Mouse (Mus musculus): Measurements from ENCODE around the gene Rps21. TPM values are rescaled to one million over a fixed set of nuclear protein-coding genes. Genes with fewer than 3 reads are reported as not detected.

Gene Rps21
- total RNA-seq, 2 experiments from 2014 or later: 682 to 702 TPM

- no peak for TF ChIP-seq CTCF (IDR thresholded peaks at IDR 0.05)
- no peak for DNase-seq (ENCODE audit: extremely low spot score in 1 of 2, low spot score in 2 of 2)
- H3K4me3 ChIP-seq: no peak overlapping the region
- H3K27ac ChIP-seq: no peak overlapping the region
- intact Hi-C loops (cut with DNase I): no loop called here
These were observed 43.6 kb downstream of the Rps21 start for GRCm38 (mm10) chr2:180300771-180301170.

- no peak for DNase-seq (ENCODE audit: extremely low spot score in 1 of 2, low spot score in 2 of 2)
- intact Hi-C loops (cut with DNase I): no loop called here
- Histone ChIP-seq H3K4me3 (no peak overlapping the region), H3K27ac (no peak overlapping the region)
- TF ChIP-seq CTCF (IDR thresholded peaks at IDR 0.05): no peak; the same call in 1 of the 2 replicates
These were observed 45.0 kb downstream of the Rps21 start for GRCm38 (mm10) chr2:180302201-180302600.

- DNase-seq (ENCODE audit: extremely low spot score in 1 of 2, low spot score in 2 of 2): no peak
- intact Hi-C loops (cut with DNase I): no loop called here
- TF ChIP-seq CTCF (IDR thresholded peaks at IDR 0.05): no peak
- Histone ChIP-seq H3K27ac (no peak overlapping the region), H3K4me3 (no peak overlapping the region)
These were observed 46.3 kb downstream of the Rps21 start for GRCm38 (mm10) chr2:180303468-180303867.

GRCm38 (mm10) chr2:180304554-180304953, 47.4 kb downstream of the Rps21 start:
- TF ChIP-seq CTCF (IDR thresholded peaks at IDR 0.05): no peak
- H3K27ac ChIP-seq: no peak overlapping the region
- intact Hi-C loops (cut with DNase I): no loop called here
- H3K4me3 ChIP-seq: no peak overlapping the region
- no peak for DNase-seq (ENCODE audit: extremely low spot score in 1 of 2, low spot score in 2 of 2)

DNA sequence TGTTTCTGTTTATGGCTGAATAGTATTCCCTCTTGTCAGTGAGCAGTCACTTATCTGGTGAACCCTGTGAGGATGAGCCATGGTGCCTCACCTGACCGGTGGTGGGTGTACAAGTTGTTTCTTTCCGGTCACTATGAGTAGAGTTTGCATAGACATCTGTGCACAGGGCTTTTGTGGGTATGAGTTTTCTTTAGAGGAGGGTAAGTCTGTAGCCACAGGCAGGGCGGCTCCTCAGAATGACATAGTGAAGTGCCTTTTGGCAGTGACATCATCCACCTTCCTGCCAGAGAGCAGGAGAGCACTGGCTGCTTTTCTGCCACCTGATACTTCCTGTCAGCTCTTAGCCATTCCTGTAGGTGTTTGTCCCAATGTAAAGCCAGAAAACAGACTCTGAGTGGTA, 48.3 kb downstream of the Rps21 start:
- no peak for DNase-seq (ENCODE audit: extremely low spot score in 1 of 2, low spot score in 2 of 2)
- Histone ChIP-seq H3K27ac (no peak overlapping the region), H3K4me3 (no peak overlapping the region)
- intact Hi-C loops (cut with DNase I): no loop called here
- TF ChIP-seq CTCF (IDR thresholded peaks at IDR 0.05): no peak

DNA sequence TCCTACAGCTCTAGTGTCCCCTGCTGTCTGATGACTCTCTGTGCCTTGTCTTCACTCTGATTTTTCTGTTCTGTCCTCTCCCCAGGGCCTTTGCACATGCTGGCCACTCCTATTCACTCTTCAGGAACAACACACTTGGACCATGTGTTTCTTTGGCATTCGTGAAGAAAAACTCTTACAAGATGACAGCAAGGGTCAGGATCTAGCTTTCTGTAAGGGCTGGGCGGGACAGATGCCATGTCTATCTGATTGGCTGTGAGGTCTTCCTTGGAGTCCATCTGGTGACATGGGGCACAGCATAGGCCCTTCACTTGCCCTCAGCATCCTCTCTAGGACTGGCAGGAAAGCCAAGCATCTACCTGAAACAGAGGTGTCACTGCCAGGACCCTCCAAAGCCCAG, 48.8 kb downstream of the Rps21 start:
- TF ChIP-seq CTCF (IDR thresholded peaks at IDR 0.05): no peak
- H3K4me3 ChIP-seq: no peak overlapping the region
- DNase-seq (ENCODE audit: extremely low spot score in 1 of 2, low spot score in 2 of 2): no peak
- intact Hi-C loops (cut with DNase I): no loop called here
- no peak overlapping the region for H3K27ac ChIP-seq

DNA sequence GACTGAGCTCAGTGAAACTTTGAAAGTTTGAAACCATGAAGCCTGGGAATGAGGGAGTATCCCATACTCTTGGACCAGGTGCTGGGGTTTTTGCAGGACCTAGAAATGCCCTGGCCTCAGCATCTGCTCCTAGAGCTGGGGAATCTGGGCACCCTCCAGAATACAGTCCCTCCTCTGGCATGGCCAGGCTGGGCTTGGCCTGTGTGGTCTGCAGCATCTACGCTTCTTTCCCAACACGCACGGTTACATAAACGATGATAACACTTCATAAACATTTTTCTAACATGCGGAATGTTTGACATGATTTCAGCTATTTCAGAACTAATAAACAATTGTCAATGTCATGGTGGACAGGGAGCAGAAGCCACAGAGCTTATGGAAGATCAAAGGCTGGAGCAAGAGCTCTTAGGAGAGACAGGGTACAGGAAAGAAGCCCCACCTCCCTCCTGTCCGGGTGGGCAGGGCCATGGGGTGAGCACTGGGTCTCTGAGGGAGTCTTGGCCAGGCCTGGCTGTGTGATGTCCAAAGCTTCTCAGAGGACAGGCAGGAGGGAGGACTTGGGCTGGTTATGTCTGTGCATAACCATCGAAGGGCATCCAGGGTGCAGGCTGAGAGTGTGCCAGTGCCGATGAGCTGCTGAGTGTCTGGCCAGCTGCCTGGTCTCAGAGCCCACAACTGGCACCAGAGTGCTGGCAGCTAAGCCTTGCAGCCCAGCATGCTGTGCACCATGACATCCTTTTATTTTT, 49.4 kb downstream of the Rps21 start:
- intact Hi-C loops (cut with DNase I): no loop called here
- DNase-seq (ENCODE audit: extremely low spot score in 1 of 2, low spot score in 2 of 2): no peak
- no peak overlapping the region for H3K4me3 ChIP-seq
- H3K27ac ChIP-seq: no peak overlapping the region
- TF ChIP-seq CTCF (IDR thresholded peaks at IDR 0.05): no peak

GRCm38 (mm10) chr2:180307680-180308079, 50.5 kb downstream of the Rps21 start:
- no peak overlapping the region for H3K27ac ChIP-seq
- intact Hi-C loops (cut with DNase I): no loop called here
- no peak overlapping the region for H3K4me3 ChIP-seq
- DNase-seq (ENCODE audit: extremely low spot score in 1 of 2, low spot score in 2 of 2): no peak
- TF ChIP-seq CTCF (IDR thresholded peaks at IDR 0.05): no peak

Small RNA genes lying within 50 kb of the gene (microRNA-seq; reads per million reads assigned to microRNA genes)
- gene Mir3091: 0 to 0.48 reads per million in 2 experiments

Other genes starting within 250 kb of the Rps21 start
- 100 to 1,000 TPM; 101 to 105 TPM for gene Lsm14b, start 232.4 kb upstream of the Rps21 start, total RNA-seq (2021)
- 100 to 1,000 TPM; 162 TPM for gene Psma7, start 214.9 kb upstream of the Rps21 start, total RNA-seq (2021)
- gene Ss18l1, start 214.9 kb upstream of the Rps21 start, total RNA-seq (2021): 10 to 100 TPM; 38.8 to 40.5 TPM
- gene Mtg2, start 186.8 kb upstream of the Rps21 start, total RNA-seq (2021): 10 to 100 TPM; 15.6 to 18.4 TPM
- 10 to 100 TPM; 84.3 to 85.7 TPM for gene Hrh3, start 152.9 kb upstream of the Rps21 start, total RNA-seq (2021)
- 10 to 100 TPM; 46.2 to 50.6 TPM for gene Osbpl2, start 138.1 kb upstream of the Rps21 start, total RNA-seq (2021)
- 100 to 1,000 TPM in 1 of 2 experiments, 10 to 100 TPM in 1; 96.4 to 101 TPM for gene Adrm1, start 85.9 kb upstream of the Rps21 start, total RNA-seq (2021)
- 10 to 100 TPM in 1 of 2 experiments, 1 to 10 TPM in 1; 9.5 to 11.2 TPM for gene Lama5, start 31.5 kb upstream of the Rps21 start, total RNA-seq (2021)
- gene Cables2, start 16.1 kb downstream of the Rps21 start, total RNA-seq (2021): 10 to 100 TPM; 26.0 to 29.0 TPM
- not detected for gene Rbbp8nl, start 32.5 kb downstream of the Rps21 start, total RNA-seq (2021)
- not detected for gene Gata5, start 77.3 kb downstream of the Rps21 start, total RNA-seq (2021)
- 1 to 10 TPM; 2.6 to 3.1 TPM for gene Slco4a1, start 198.9 kb downstream of the Rps21 start, total RNA-seq (2021)
- 1 to 10 TPM; 6.0 to 7.9 TPM for gene Ntsr1, start 242.6 kb downstream of the Rps21 start, total RNA-seq (2021)

Data from left cerebral cortex, adult 2 months (tissue).